Mouse (Mus musculus) right cerebral cortex, postnatal 10 days (tissue): ENCODE measurements around the gene Gpc5.

ENCODE experiments used
- DNase-seq, 2 experiments: peaks; one replicate each; pipeline ENCODE4 v3.0.0; 2021; ENCODE audit warnings: low spot score in 2 of 2

Gene Gpc5

DNA sequence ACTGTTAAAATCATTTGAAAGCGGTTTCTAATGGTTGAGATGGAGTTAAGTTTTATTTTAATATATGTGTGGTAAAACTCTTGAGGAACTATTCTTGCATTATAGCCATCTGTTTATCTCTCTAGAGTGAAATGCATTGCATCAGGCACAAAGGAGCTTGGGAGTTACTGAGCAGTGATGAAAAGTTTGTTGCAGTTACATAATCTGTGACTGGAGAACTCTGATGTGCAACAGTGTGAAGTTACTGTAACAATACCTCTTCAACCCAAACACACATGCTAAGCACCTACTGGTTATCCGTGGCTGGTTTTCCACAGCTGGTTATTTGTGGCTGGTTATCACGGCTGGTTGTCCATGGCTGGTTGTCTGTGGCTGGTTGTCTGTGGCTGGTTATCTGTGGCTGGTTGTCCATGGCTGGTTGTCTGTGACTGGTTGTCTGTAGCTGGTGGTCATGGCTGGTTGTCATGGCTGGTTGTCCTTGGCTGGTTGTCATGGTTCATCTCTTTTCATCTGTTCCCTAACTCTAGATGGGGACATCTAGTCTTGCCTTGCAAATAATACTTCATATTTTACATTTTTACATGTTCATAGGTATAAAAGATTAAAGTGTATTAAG is 273.4 kb downstream of the Gpc5 start:
- no peak for DNase-seq

GRCm38 (mm10) chr14:115369611-115370167 is 277.7 kb downstream of the Gpc5 start:
- no peak for DNase-seq

- DNase-seq, result peak in 1 of 2 experiments; percentile 32
These were observed 279.1 kb downstream of the Gpc5 start for GRCm38 (mm10) chr14:115371131-115371530.

GRCm38 (mm10) chr14:115391831-115392230 is 299.8 kb downstream of the Gpc5 start:
- no peak for DNase-seq

DNA sequence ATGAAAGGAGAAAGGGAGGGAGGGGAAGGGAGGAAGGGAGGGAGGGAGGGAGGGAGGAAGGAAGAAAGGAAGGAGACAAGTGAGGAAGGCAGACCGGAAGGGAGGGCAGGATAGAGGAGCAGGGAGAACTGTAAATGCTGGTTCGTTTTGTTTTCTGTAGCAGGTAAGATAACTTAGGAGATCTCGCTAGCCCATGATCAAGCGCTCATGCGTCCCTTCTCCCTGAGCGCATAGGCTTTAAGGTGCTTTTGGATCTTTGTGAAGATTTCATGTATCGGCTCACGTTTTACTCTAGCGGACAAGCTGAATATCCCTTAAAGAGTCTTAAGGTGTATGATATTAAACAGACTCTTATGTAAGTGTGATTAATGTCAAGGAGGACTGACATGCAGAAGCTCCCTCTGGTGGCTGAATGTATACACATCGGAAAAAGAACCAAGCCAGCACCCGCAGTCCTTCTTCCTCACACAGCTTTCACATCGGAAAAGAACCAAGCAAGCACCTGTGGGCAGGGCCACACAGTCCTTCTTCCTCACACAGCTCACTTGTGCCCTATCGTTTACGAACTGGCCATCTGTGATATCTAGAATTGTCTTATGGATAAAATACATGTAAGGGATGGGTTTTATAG is 301.0 kb downstream of the Gpc5 start:
- DNase-seq, result peak; percentile 43 to 69

DNA sequence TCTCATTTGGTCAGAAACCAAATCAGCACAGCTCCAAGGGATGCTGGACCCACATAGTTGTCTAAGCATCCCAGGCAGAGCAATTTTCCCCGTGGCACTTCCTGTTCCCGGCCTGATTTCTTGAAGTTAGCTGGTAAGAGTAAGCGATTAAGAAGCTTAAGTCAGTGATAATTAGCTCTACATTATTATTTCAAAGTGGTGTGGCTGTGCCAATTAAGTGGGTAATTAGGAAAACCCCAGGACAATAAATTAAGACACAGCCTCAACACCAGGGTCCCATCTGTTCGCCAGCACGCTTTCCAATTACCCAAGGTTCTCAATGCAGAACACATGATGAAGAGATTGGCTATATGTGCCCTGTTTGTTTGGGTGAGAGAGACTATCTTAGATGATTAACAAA is 314.6 kb downstream of the Gpc5 start:
- no peak for DNase-seq

- DNase-seq, result no peak
These were observed 315.4 kb downstream of the Gpc5 start for GRCm38 (mm10) chr14:115407309-115407930.

GRCm38 (mm10) chr14:115410881-115411280 is 318.9 kb downstream of the Gpc5 start:
- DNase-seq, result no peak

- DNase-seq, result no peak
These were observed 319.6 kb downstream of the Gpc5 start for GRCm38 (mm10) chr14:115411513-115412174.

DNA sequence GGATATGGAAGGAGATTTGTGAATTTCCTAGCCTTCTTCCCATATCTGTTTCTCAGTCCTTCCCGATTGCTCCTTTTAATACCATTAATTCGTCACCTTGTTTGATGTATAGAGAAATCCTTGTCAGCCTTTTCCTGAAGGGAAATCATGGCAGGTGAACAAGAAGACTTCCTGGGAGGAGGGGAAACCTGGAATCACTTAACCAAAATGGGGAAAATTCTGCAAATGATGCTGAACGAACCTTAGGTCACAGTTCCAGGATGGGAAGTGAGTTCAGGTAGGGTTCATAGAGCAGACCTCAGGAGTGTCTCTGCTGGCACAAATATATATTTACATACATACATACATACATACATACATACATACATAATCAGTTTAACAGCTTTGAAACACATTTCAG is 320.8 kb downstream of the Gpc5 start:
- DNase-seq, result no peak

DNA sequence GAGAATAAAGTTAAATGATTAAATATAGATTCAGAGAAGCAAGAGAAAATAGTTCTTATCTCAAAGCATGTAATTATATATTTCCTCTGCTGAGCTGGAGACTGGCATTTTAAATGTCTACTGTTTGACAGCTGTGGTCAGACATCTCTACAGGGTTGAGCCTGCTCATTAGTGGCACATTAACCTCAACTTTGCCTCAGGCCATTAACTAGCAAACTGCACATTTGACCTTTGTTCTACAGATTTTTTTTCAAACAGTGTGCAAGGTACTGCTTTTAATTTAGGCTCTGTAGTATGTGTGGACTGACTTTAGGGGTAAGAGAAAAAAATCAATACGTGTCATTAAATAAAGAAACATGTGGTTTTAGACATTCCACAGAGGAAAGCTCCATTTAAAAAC is 321.4 kb downstream of the Gpc5 start:
- DNase-seq, result no peak

DNA sequence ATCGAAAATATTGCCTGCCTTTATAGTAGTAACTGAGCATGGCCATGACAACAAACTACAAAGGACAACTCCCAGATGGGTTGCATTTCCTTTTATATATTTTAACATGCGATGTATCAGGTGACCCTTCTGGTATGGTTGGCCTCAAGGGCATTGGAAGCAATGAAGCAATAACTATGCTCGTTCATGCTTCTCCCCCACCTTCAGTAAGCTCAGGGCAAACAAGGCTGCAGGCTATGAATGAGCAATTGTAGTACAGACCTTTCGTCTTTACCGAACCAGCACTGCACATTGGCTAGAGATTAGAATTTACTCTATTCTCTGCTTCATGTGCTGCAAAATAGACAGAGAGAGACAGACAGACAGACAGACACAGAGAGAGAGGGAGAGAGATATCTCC is 322.5 kb downstream of the Gpc5 start:
- no peak for DNase-seq

DNA sequence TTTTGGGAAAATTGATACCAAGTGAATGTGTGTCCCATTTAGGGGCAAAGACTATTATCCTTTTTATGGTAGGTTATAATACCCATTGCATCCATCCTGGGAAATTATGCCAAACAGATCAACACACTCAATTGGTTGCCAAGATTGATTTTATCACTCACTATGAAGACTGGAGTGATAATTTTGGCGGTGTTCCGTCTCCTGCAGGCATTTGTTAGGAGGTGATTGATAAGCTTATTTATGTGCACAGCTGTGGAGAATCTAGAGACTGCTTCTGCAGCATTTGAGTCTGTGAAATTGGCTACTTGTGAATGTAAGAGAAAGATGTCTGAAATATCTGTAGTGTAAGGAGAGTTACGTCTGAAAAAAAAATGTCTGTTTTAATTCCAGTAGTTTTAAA is 340.0 kb downstream of the Gpc5 start:
- DNase-seq, result no peak

- no peak for DNase-seq
These were observed 340.4 kb downstream of the Gpc5 start for GRCm38 (mm10) chr14:115432368-115432767.

GRCm38 (mm10) chr14:115436617-115437016 is 344.6 kb downstream of the Gpc5 start:
- no peak for DNase-seq

DNA sequence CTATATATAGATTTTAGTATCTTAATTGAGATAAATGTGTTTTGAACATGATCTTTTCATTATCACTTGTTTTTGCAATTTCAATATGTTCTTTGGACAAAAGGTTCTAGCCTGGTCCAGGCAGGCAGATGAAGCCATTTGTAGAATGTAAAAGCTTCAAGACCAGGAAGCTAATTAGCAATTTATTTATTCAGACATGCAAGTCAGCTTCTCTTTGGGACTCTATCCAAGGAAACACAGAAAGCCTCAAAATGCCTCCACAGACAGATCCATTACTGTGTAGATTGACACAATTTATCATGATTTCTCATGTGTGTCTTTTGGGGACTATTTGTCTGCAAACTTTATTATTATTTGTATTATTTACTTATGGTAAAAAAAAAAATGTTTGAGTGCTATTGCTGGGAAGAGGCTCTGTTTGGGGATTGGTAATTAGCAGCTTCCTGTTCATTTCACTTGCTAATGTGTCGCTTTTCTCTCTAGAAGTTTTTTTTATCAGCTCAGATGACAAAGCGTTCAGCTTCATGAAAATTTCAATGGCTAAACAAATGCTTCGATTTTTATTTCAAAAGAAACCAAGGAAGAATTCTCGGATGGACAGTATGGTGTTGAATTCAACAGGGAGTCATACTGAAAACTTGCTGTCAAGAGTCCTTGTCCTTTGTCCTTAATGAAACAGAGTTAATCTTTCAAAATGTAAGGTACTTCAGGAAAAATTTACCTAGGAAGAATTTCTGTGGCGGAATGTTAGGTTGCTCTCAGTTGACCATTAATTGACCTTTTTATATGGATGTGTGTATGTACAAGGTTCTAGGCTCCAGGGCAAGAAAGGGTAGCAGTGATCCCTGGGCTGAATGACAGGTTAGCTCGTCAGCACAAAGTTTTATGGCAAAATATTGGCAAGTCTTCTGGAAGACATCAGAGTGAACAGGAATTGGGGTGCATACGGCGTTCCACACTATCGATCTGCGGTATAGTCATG is 353.1 kb downstream of the Gpc5 start:
- no peak for DNase-seq

- peak; percentile 29 to 58 for DNase-seq
These were observed 358.9 kb downstream of the Gpc5 start for GRCm38 (mm10) chr14:115450938-115451337.

DNA sequence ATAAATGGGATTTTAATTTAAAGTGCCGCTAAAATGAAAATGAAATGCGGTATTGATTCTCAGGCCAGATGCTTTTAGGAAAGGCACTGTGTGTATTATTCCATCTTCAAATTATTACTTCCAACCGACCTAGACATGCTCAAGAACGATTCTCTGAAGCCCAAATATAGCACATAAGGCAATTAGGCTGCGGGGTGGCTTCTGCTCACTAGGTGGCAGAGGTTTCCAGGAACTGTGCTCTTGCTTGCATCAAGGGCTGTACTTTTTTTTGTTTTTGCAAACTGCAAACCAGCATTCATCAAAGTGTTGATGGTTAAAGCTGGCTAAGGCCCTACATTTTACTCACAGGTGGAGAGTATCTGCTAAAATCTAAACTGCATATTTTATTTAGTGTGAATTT is 375.9 kb downstream of the Gpc5 start:
- peak; percentile 34 to 37 for DNase-seq

- peak; percentile 73 to 79 for DNase-seq
These were observed 383.2 kb downstream of the Gpc5 start for GRCm38 (mm10) chr14:115475234-115475633.

DNA sequence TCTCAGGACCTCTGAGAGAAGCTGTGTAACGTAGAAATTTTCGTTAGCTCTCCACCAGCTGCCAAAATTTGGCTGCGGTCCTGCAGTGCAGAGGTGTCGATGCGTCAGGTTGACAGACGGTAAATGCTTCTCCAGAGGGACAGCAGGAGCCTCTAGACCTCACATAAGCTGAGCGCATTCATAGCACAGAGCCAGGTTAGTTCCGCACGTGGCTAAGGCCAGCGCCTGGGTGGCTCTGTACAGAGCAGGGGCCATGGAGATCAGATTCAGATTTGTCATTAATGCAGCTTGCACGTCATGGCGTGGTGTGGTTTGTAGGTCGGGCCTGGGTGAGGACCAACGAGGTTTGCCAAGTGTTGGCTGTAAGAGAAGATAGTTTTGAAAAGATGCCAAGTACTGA is 385.3 kb downstream of the Gpc5 start:
- no peak for DNase-seq

DNA sequence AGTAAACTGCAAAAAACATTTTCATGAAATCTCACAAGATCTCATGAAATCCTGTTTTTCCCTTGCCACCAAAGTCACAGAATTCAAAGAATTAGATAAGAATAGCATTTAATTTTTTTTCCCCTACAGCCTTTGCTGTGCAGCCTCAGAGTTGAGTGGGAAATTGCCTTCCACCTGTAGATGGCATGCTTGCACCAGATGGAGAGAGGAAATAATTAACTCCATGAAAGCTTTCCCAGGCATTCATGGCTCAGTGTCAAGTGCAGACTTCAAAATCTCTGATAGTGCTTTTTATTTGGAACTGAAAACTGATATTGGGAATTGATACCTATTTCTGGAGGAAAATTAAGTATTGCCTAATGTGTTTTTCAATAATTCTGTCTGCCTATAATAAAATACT is 393.1 kb downstream of the Gpc5 start:
- peak; percentile 58 to 68 for DNase-seq
